Mouse (Mus musculus): ENCODE data around the gene Pla2g6. TPM values are rescaled to one million over a fixed set of nuclear protein-coding genes. Genes with fewer than 3 reads are reported as not detected.
A peak's percentile ranks its signal among the peaks of the same experiment; 100 is the strongest.

Gene Pla2g6
- polyA plus RNA-seq, 2 experiments: 12.7 to 21.8 TPM

DNA sequence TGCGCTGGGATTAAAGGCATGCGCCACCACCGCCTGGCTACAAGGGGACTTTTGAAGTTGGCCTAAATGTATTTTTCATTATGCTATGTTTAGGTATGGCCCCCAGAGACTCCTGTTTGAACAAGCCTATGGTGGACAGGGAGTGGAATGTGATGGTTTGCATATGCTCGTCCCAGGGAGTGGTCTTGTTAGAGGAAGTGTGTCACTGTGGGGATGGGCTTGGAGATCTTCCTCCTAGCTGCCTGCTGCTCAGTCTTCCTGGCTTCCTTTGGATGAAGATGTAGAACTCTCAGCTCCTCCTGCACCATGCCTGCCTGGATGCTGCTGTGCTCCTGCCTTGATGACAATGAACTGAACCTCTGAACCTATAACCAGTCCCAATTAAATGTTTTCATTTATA is 2.3 kb upstream of the Pla2g6 start:
- no peak for DNase-seq (ENCODE audit: low spot score)
- WGBS: 68% methylated on average over 4 of the region's 4 CpGs
- no peak for TF ChIP-seq POLR2A (IDR thresholded peaks at IDR 0.05; ENCODE audit: borderline replicate concordance, extremely low read depth, insufficient read depth, insufficient read length)

DNA sequence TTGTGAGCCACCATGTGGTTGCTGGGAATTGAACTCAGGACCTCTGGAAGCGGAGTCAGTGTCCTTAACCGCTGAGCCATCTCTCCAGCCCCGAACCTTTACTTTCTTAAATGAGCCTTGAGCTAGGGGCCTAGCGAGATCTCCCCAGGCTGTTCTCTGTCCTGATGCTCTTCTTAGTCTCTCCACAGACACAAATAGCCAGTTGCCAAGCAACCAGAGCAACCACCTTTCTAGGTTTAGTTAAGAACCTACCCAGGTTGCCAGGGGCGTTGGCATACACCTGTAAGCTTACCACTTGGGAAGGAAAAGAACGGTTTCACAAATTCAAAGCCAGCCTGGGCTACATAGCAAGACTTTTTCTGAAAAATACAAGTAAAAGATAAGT is 1.8 kb upstream of the Pla2g6 start:
- Histone ChIP-seq H3K36me3 (ENCODE audit: control insufficient read depth, insufficient read depth, low read length) (no peaks in the 10 kb centered on the region), H3K4me3 (replicated peaks; ENCODE audit: low read length) (no peak overlapping the region), H3K27ac (replicated peaks; ENCODE audit: low read depth, low read length) (no peak overlapping the region), H3K4me1 (ENCODE audit: control insufficient read depth, insufficient read depth, low read length) (peaks cover 11% of the 10 kb centered on the region), H3K9me3 (ENCODE audit: control insufficient read depth, low read length) (no peaks in the 10 kb centered on the region), H3K4me2 (replicated peaks; ENCODE audit: low read depth, low read length, severe bottlenecking) (no peak overlapping the region), H3K9ac (ENCODE audit: low read depth, low read length, severe bottlenecking) (no peak overlapping the region), H3K27me3 (ENCODE audit: control insufficient read depth, insufficient read depth, low read length) (no peaks in the 10 kb centered on the region)
- no peak for DNase-seq (ENCODE audit: low spot score)
- WGBS: 88% methylated on average over 6 of the region's 6 CpGs
- no peak for TF ChIP-seq POLR2A (IDR thresholded peaks at IDR 0.05; ENCODE audit: borderline replicate concordance, extremely low read depth, insufficient read depth, insufficient read length)
- no peak for ATAC-seq (ENCODE audit: low FRiP score, low read depth)

More for the DNA sequence above, 2.3 kb upstream of the Pla2g6 start:
- H3K4me3 ChIP-seq (replicated peaks; ENCODE audit: low read length): no peak overlapping the region
- no peak overlapping the region for H3K4me2 ChIP-seq (replicated peaks; ENCODE audit: low read depth, low read length, severe bottlenecking)
- no peak overlapping the region for H3K9ac ChIP-seq (ENCODE audit: low read depth, low read length, severe bottlenecking)
- no peak overlapping the region for H3K27ac ChIP-seq (replicated peaks; ENCODE audit: low read depth, low read length)
- no peaks in the 10 kb centered on the region for H3K36me3 ChIP-seq (ENCODE audit: control insufficient read depth, insufficient read depth, low read length)
- no peaks in the 10 kb centered on the region for H3K27me3 ChIP-seq (ENCODE audit: control insufficient read depth, insufficient read depth, low read length)
- ATAC-seq (ENCODE audit: low FRiP score, low read depth): no peak
- H3K4me1 ChIP-seq (ENCODE audit: control insufficient read depth, insufficient read depth, low read length): peaks cover 11% of the 10 kb centered on the region
- H3K9me3 ChIP-seq (ENCODE audit: control insufficient read depth, low read length): no peaks in the 10 kb centered on the region

DNA sequence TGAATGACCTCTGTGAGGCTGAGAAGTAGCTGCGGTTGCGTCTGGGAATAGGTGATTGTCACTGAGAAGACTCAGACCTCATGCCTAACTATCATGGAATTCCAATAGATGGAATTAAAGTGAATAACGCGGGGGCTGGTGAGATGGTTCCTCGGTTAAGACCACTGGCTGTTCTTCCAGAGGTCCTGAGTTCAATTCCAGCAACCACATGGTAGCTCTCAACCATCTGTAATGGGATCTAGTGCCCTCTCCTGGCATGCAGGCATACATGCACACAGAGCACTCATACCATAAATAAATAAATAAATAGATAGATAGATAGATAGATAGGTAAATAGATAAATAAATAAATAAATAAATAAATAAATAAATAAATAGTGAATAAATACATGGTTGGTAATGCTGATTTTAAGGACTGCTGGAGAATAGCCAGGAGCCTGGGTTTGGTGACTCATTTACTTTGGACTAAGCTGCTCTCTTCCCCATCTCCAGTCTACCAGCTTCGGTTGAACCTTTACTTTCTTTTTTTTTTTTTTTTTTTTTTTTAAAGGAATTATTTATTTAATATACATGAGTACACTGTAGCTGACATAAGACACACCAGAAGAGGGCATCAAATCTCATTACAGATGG is 1.3 kb upstream of the Pla2g6 start:
- WGBS: 97% methylated on average over 6 of the region's 6 CpGs
- Histone ChIP-seq H3K4me2 (replicated peaks; ENCODE audit: low read depth, low read length, severe bottlenecking) (no peak overlapping the region), H3K36me3 (ENCODE audit: control insufficient read depth, insufficient read depth, low read length) (no peaks in the 10 kb centered on the region), H3K9ac (ENCODE audit: low read depth, low read length, severe bottlenecking) (no peak overlapping the region), H3K9me3 (ENCODE audit: control insufficient read depth, low read length) (no peaks in the 10 kb centered on the region), H3K27me3 (ENCODE audit: control insufficient read depth, insufficient read depth, low read length) (no peaks in the 10 kb centered on the region), H3K4me1 (ENCODE audit: control insufficient read depth, insufficient read depth, low read length) (peaks cover 11% of the 10 kb centered on the region), H3K27ac (replicated peaks; ENCODE audit: low read depth, low read length) (no peak overlapping the region), H3K4me3 (replicated peaks; ENCODE audit: low read length) (no peak overlapping the region)
- DNase-seq (ENCODE audit: low spot score): no peak
- no peak for ATAC-seq (ENCODE audit: low FRiP score, low read depth)
- TF ChIP-seq POLR2A (IDR thresholded peaks at IDR 0.05; ENCODE audit: borderline replicate concordance, extremely low read depth, insufficient read depth, insufficient read length): no peak

DNA sequence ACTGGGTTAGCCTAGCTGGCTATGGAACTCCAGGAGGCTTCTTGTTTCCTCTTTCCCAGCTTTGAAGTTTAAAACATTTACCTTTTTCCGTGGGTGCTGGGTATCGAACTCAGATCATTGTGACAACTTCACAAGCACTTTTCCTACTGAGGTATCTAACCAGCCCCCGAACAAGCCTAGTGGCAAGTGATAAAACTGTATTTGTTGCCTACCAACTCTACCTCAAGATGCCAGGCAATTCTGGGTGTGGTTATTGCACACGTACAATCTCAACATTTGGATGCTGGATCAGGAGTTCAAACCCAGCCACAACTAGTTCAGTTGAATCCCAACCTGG is 717 bp upstream of the Pla2g6 start:
- H3K4me1 ChIP-seq (ENCODE audit: control insufficient read depth, insufficient read depth, low read length): peaks cover 13% of the 10 kb centered on the region
- peak overlapping the region; percentile 91; the same call in 1 of the 2 replicates for H3K4me2 ChIP-seq (replicated peaks; ENCODE audit: low read depth, low read length, severe bottlenecking)
- H3K36me3 ChIP-seq (ENCODE audit: control insufficient read depth, insufficient read depth, low read length): no peaks in the 10 kb centered on the region
- no peak for TF ChIP-seq POLR2A (IDR thresholded peaks at IDR 0.05; ENCODE audit: borderline replicate concordance, extremely low read depth, insufficient read depth, insufficient read length)
- no peak overlapping the region for H3K27ac ChIP-seq (replicated peaks; ENCODE audit: low read depth, low read length)
- H3K4me3 ChIP-seq (replicated peaks; ENCODE audit: low read length): no peak overlapping the region
- WGBS: 92% methylated on average over 4 of the region's 4 CpGs
- ATAC-seq (ENCODE audit: low FRiP score, low read depth) (no peak), DNase-seq (ENCODE audit: low spot score) (no peak)
- no peaks in the 10 kb centered on the region for H3K27me3 ChIP-seq (ENCODE audit: control insufficient read depth, insufficient read depth, low read length)
- no peaks in the 10 kb centered on the region for H3K9me3 ChIP-seq (ENCODE audit: control insufficient read depth, low read length)
- no peak overlapping the region for H3K9ac ChIP-seq (ENCODE audit: low read depth, low read length, severe bottlenecking)

DNA sequence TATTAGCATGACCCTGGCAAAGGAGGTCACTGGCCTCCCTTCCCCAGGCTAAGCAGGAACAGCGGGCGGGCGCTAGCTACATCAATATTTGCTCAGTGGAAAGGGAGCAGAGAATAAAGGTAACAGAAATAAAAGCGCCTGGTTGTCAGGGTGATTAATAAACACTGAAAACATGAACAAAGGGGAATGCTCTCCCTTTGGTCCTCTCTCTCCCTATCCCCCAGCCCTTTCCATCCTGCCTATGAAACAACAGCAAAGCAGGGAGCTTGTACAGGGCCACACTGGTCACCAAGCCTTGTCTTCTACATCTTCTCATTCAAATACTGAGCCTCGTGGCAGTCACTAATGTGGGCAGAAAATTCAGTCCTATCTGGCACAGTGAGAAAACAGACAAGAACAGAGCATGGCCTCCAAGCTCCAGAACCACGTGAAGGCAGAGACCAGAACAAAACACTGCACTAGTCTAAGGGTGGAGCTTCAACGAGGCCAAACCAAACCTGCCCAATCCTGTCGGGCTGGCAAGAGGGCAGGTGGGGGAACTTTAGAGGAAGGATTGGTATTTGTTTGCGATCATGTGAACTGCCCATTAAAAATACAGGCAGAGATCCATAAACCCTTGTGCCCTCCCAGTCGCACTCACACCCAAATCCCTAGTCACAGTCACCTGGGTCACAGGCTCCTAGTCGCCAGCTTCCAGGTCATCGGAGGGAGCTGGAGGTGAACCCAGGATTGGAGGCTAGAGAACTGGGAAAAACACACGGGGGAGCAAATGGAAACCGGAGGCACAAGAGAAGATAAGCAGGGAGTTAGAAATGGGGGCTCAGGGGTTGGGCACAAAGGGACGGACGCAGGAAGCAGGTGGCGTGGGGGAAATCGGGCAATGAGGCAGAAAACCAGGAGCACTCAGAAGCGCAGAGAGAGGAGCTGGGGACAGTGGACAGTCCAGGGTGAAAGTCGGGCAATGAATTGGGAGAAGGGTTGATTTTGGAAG is 924 bp downstream of the Pla2g6 start:
- Histone ChIP-seq H3K27ac (replicated peaks; ENCODE audit: low read depth, low read length) (peak overlapping the region; percentile 78), H3K9me3 (ENCODE audit: control insufficient read depth, low read length) (no peaks in the 10 kb centered on the region), H3K4me3 (replicated peaks; ENCODE audit: low read length) (peak overlapping the region; percentile 62), H3K27me3 (ENCODE audit: control insufficient read depth, insufficient read depth, low read length) (no peaks in the 10 kb centered on the region), H3K4me2 (replicated peaks; ENCODE audit: low read depth, low read length, severe bottlenecking) (peak overlapping the region; percentile 91), H3K9ac (ENCODE audit: low read depth, low read length, severe bottlenecking) (peak overlapping the region; percentile 72), H3K36me3 (ENCODE audit: control insufficient read depth, insufficient read depth, low read length) (no peaks in the 10 kb centered on the region), H3K4me1 (ENCODE audit: control insufficient read depth, insufficient read depth, low read length) (peaks cover 25% of the 10 kb centered on the region)
- ATAC-seq (ENCODE audit: low FRiP score, low read depth) (peak; percentile 1; the same call in 1 of the 2 replicates), DNase-seq (ENCODE audit: low spot score) (peak; percentile 32)
- whole genome bisulfite sequencing: 19% methylated on average over 20 of the region's 20 CpGs
- no peak for TF ChIP-seq POLR2A (IDR thresholded peaks at IDR 0.05; ENCODE audit: borderline replicate concordance, extremely low read depth, insufficient read depth, insufficient read length)

All from limb, embryonic 14.5 days (tissue).